Mouse (Mus musculus): Measurements from ENCODE around the gene Fcrls.
A peak's percentile ranks its signal among the peaks of the same experiment; 100 is the strongest.

Fcrls gene

DNA sequence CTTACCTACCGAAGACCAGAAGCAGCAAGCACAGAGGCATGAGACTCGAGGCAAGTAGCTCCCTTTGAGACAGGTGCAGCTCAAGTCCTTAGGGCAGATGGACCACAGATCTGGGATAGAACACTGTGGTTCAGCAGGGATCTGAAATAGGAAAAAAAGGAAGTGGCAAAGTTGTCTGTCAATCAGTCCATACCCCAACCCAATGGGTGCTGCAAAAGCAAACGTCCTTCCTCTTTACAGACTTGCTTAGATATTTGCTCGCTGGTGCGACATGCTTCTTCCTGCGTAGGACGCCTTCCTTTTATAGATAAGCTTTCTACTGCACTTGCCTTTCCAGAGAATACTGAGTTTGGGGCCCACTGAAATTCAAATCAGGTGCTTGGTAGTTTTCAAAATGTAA, at the start of gene Fcrls:
Fcrls (minus strand) TSS at position 303 of the 400 bp plus-strand sequence.
- no peak for DNase-seq (ENCODE audit: low spot score in 2 of 2)

DNA sequence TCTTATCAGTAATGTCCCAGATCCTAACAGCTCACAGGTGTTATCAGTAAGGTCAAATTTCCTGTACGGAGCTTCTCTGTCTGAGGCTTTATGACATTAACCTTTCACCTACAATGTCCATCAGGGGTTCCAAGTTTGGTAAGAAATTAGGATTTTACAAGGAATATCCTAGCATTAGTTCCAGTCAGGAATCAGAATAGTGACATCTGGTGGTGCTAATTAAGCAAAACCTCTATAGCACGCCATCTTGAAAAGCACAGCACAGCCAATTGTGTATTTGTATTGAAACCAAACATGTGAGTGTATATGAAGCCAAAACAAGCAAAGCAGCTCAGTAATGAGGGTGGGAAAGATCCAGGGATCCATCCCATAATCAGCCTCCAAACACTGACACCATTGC, 46.4 kb upstream of the Fcrls start:
- DNase-seq (ENCODE audit: low spot score in 2 of 2): no peak

GRCm38 (mm10) chr3:87299901-87300300, 36.4 kb upstream of the Fcrls start:
- DNase-seq (ENCODE audit: low spot score in 2 of 2): no peak

- no peak for DNase-seq (ENCODE audit: low spot score in 2 of 2)
These were observed 10.8 kb upstream of the Fcrls start for GRCm38 (mm10) chr3:87274372-87274771.

GRCm38 (mm10) chr3:87266581-87266980, 3.0 kb upstream of the Fcrls start:
- DNase-seq (ENCODE audit: low spot score in 2 of 2): no peak

DNA sequence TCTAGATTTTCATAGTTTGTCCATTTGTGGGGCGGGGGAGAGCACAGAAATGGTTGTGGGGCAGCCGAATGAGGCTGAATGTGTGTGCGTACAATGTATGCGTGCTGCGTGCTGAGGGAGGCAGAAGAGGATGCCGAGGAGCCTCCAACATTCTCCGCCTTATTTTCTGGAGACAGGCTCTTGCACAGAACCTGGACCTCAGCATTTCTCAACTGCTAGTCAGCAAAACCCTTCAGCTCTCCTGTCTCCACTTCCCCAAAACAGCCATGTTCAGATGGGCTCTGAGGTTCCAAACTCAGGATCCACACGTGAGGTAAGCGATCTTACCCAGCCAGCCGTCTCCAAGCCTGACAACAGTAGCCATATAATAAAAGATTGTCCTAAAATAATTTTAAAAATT, 8.3 kb downstream of the Fcrls start:
- no peak for DNase-seq (ENCODE audit: low spot score in 2 of 2)

DNA sequence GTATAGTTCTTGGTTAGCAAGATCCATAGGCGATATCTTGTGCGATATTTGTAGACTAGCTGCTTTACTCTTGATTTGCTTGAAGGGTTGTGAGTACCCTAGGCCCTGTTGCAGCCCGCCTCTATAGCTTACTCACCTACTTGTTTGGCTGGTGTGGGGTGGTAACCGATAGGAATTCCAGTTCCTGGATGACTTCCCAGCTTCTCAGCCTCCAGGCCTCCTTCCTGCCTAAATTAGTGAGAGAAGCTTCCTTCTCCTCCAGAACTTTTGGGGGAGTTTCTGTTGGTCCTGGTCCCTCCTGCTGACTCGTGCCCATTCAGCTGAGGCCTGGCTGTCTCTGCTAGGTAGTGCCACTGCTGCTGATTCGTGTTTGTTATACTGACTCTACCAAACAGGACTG, 14.0 kb downstream of the Fcrls start:
- no peak for DNase-seq (ENCODE audit: low spot score in 2 of 2)

DNA sequence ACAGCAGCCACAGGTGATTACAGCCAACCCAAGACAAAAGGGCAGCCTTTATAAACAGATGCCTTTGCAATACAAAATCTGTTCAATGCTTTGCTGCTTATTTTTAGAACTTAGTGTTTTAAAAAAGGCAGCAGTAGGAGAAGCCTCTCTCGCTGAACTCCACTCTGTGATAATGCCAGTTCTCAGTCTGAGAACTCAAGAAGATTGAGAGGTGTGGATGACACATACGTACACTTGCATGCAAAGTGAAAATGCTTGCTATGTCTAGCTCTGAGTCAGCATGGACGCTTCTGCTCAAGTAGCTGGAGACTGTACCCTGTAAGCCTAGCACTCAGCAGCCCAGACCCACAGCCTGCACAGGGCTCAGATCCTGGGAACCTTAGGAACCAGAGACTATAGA, 16.2 kb downstream of the Fcrls start:
- no peak for DNase-seq (ENCODE audit: low spot score in 2 of 2)

DNA sequence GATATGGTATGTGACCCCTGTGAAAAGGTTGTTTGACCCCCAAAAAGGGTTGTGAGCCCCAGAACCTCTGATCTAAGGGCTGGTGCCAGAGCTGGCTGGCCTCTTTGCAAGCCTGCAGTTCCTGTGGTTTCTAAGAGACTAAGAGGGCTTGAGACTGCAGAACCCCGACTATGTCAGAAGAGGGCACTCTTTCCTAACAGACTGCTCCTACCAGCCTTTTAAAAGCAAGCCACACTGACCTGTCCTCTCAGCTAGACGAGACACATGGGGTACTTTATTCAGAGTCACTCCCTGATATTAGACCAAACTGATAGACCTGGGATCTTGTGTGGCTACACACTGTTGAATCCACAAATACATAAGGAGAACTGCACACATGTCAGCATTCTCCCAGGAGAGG, 19.9 kb downstream of the Fcrls start:
- DNase-seq (ENCODE audit: low spot score in 2 of 2): peak in 1 of 2 experiments; percentile 10

DNA sequence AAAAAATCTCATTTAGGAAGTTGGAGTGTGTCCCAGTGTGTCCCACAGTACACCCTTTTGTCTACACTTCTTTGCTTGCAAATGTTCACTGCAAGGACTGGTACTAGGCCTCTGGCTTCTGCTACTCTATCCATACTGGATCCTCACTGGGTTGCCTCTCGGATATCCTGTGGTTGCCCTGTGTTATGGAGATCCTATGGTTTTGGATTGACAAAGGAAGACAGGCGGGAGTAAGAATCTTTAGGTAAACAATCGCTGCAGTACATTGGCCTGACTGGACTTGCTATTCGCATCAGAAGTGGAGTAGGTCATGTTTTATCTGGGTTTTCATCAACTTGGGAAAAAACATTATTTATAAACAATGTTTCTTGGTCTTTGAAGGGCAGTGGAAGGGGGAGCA, 22.6 kb downstream of the Fcrls start:
- DNase-seq (ENCODE audit: low spot score in 2 of 2): no peak

DNA sequence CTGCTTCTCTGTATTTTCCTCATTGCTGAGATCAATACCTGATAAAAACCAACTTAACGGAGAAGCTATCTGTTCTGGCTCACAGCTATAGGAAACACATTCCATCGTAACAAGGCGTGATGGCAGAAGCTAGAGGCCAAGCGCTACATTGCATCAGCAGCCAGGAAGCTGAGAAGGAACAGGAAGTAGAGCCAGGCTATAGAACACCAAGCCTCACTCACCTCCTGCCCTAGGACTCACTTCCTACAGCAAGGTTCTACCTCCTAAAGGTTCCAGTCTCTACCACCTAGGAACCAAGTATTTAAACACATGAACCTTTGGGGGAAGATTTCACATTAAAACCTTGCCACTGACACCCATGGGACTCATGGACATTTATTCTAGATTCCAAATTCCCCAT, 39.9 kb downstream of the Fcrls start:
- DNase-seq (ENCODE audit: low spot score in 2 of 2): no peak

DNA sequence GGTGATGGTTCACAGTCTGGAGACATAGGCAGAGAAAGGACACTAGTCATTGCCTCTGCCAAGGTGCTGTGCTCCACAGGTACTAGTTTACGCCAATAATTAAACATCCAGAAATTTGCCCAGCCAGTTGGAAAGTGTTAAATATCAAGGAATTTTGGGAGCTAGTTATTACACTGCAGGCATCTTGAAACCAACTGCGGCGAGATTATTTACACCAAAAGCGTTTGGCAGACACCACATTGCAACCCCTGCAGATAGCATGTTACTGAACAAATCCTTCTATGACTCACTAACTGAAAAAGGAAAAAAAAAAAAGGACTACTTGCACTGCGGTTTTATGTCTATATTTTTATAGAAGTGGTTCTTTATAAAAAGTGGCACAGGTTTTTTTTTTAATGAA, 41.2 kb downstream of the Fcrls start:
- no peak for DNase-seq (ENCODE audit: low spot score in 2 of 2)

DNA sequence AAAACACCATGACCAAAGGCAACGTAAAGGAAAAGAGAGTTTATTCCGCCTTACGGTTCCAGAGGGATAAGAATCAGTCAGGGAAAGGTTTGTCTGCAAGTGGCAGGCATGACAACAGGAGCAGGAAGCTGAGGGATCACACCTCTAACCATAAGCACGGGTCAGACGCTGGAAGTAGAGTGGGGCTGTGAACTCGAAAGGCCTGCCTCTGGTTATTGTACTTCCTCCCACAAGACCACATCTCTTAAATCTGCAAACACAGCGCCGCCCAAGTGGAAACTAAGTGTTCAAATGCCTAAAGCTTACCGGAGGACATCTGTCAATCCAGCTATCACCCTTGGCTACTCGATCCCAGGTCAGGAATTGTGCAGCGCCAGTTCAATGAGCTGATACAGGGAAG, 48.4 kb downstream of the Fcrls start:
- no peak for DNase-seq (ENCODE audit: low spot score in 2 of 2)

DNA sequence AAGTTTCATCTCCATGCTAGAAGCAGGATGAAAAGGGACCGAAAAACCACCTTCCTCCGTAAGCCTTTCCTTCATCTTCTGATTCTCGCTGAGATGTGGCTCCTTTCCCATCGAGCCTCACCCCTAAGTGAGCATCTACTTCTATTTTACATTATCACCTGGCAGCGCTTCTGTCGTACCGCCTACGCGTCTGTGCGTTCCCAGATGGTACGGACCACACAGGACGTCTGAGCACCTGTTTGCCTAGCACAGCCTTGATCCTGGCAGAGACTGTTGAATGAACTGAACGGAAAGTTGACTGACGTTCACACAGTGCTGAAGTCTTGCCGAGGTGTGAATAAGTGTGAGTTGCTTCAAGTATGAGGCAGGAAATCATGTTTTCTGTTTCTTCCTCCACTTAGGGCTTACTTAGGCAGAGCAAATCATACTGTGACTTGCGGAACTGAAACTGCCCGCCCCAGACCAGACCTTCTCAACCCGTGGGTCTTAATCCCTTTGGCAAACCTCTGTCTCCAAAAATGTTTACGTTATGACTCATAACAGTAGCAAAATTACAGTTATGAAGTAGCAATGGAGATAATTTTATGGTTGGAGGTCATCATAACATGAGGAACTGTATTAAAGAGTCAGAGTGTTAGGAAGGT, 49.2 kb downstream of the Fcrls start:
- DNase-seq (ENCODE audit: low spot score in 2 of 2): no peak

GRCm38 (mm10) chr3:87206336-87207075, 57.0 kb downstream of the Fcrls start:
- no peak for DNase-seq (ENCODE audit: low spot score in 2 of 2)

Data from spleen, postnatal 14 days (tissue).